Mouse (Mus musculus): ENCODE measurements around the gene Nrxn3. TPM values are rescaled to one million over a fixed set of nuclear protein-coding genes. Genes with fewer than 3 reads are reported as not detected.

Nrxn3 gene
- polyA plus RNA-seq, 1 experiment from 2014 or later, result 4.4 TPM

- Histone ChIP-seq H3K9me3 (no peaks in the 10 kb centered on the region), H3K36me3 (replicated peaks) (no peaks in the 10 kb centered on the region), H3K4me3 (no peak overlapping the region), H3K27me3 (replicated peaks; ENCODE audit: low read depth, poor library complexity, severe bottlenecking) (no peaks in the 10 kb centered on the region), H3K27ac (replicated peaks) (no peak overlapping the region), H3K4me1 (0 out of 2 replicates have a peak, but pooled peaks cover 4% of the 10 kb centered on the region)
- 72% methylated on average over 1 of the region's 1 CpGs for WGBS
- DNase-seq (ENCODE audit: low spot score), result no peak
Observed at GRCm38 (mm10) chr12:88897331-88897730, 174.7 kb downstream of the Nrxn3 start.

- DNase-seq (ENCODE audit: low spot score), result no peak
- WGBS, result 71% methylated on average over 7 of the region's 7 CpGs
- no peaks in the 10 kb centered on the region for H3K27me3 ChIP-seq (replicated peaks; ENCODE audit: low read depth, poor library complexity, severe bottlenecking)
- no peaks in the 10 kb centered on the region for H3K36me3 ChIP-seq (replicated peaks)
- H3K4me3 ChIP-seq, result no peak overlapping the region
- H3K27ac ChIP-seq (replicated peaks), result no peak overlapping the region
- H3K4me1 ChIP-seq, result 0 out of 2 replicates have a peak, but pooled peaks cover 4% of the 10 kb centered on the region
- H3K9me3 ChIP-seq, result no peaks in the 10 kb centered on the region
Observed at GRCm38 (mm10) chr12:88900014-88900727, 177.5 kb downstream of the Nrxn3 start.

GRCm38 (mm10) chr12:88900728-88901080 is 178.0 kb downstream of the Nrxn3 start:
- Histone ChIP-seq H3K27ac (replicated peaks) (no peak overlapping the region), H3K27me3 (replicated peaks; ENCODE audit: low read depth, poor library complexity, severe bottlenecking) (no peaks in the 10 kb centered on the region), H3K36me3 (replicated peaks) (no peaks in the 10 kb centered on the region), H3K4me3 (no peak overlapping the region), H3K9me3 (no peaks in the 10 kb centered on the region), H3K4me1 (0 out of 2 replicates have a peak, but pooled peaks cover 4% of the 10 kb centered on the region)
- WGBS, result 21% methylated on average over 1 of the region's 1 CpGs
- no peak for DNase-seq (ENCODE audit: low spot score)

GRCm38 (mm10) chr12:88910761-88911160 is 188.1 kb downstream of the Nrxn3 start:
- Histone ChIP-seq H3K27me3 (replicated peaks; ENCODE audit: low read depth, poor library complexity, severe bottlenecking) (no peaks in the 10 kb centered on the region), H3K27ac (replicated peaks) (no peak overlapping the region), H3K36me3 (replicated peaks) (no peaks in the 10 kb centered on the region), H3K9me3 (no peaks in the 10 kb centered on the region), H3K4me3 (no peak overlapping the region), H3K4me1 (peaks cover 5% of the 10 kb centered on the region; the same call in 1 of the 2 replicates)
- WGBS, result 26% methylated on average over 2 of the region's 2 CpGs
- DNase-seq (ENCODE audit: low spot score), result peak; percentile 24

- no peak overlapping the region for H3K4me3 ChIP-seq
- no peaks in the 10 kb centered on the region for H3K36me3 ChIP-seq (replicated peaks)
- 73% methylated on average over 2 of the region's 2 CpGs for WGBS
- H3K27me3 ChIP-seq (replicated peaks; ENCODE audit: low read depth, poor library complexity, severe bottlenecking), result no peaks in the 10 kb centered on the region
- H3K4me1 ChIP-seq, result no peaks in the 10 kb centered on the region
- no peak overlapping the region for H3K27ac ChIP-seq (replicated peaks)
- H3K9me3 ChIP-seq, result no peaks in the 10 kb centered on the region
- DNase-seq (ENCODE audit: low spot score), result no peak
Observed at GRCm38 (mm10) chr12:88916752-88917151, 194.1 kb downstream of the Nrxn3 start.

GRCm38 (mm10) chr12:88924896-88925295 is 202.2 kb downstream of the Nrxn3 start:
- no peak overlapping the region for H3K27ac ChIP-seq (replicated peaks)
- no peak overlapping the region for H3K4me3 ChIP-seq
- H3K36me3 ChIP-seq (replicated peaks), result no peaks in the 10 kb centered on the region
- H3K9me3 ChIP-seq, result no peaks in the 10 kb centered on the region
- DNase-seq (ENCODE audit: low spot score), result no peak
- no peaks in the 10 kb centered on the region for H3K27me3 ChIP-seq (replicated peaks; ENCODE audit: low read depth, poor library complexity, severe bottlenecking)
- 75% methylated on average over 3 of the region's 3 CpGs for WGBS
- no peaks in the 10 kb centered on the region for H3K4me1 ChIP-seq

GRCm38 (mm10) chr12:88926306-88926705 is 203.6 kb downstream of the Nrxn3 start:
- no peak overlapping the region for H3K4me3 ChIP-seq
- WGBS, result 91% methylated on average over 4 of the region's 4 CpGs

GRCm38 (mm10) chr12:88931713-88932112 is 209.0 kb downstream of the Nrxn3 start:
- H3K4me1 ChIP-seq, result no peaks in the 10 kb centered on the region
- no peak overlapping the region for H3K27ac ChIP-seq (replicated peaks)
- no peaks in the 10 kb centered on the region for H3K36me3 ChIP-seq (replicated peaks)
- WGBS, result 73% methylated on average over 4 of the region's 4 CpGs
- H3K9me3 ChIP-seq, result no peaks in the 10 kb centered on the region
- H3K4me3 ChIP-seq, result no peak overlapping the region
- DNase-seq (ENCODE audit: low spot score), result no peak
- no peaks in the 10 kb centered on the region for H3K27me3 ChIP-seq (replicated peaks; ENCODE audit: low read depth, poor library complexity, severe bottlenecking)

More at GRCm38 (mm10) chr12:88926306-88926705, 203.6 kb downstream of the Nrxn3 start:
- H3K27ac ChIP-seq (replicated peaks), result no peak overlapping the region
- no peak for DNase-seq (ENCODE audit: low spot score)
- no peaks in the 10 kb centered on the region for H3K9me3 ChIP-seq
- no peaks in the 10 kb centered on the region for H3K4me1 ChIP-seq
- H3K27me3 ChIP-seq (replicated peaks; ENCODE audit: low read depth, poor library complexity, severe bottlenecking), result no peaks in the 10 kb centered on the region
- no peaks in the 10 kb centered on the region for H3K36me3 ChIP-seq (replicated peaks)

GRCm38 (mm10) chr12:88939679-88940078 is 217.0 kb downstream of the Nrxn3 start:
- Histone ChIP-seq H3K27me3 (replicated peaks; ENCODE audit: low read depth, poor library complexity, severe bottlenecking) (no peaks in the 10 kb centered on the region), H3K4me3 (no peak overlapping the region), H3K9me3 (no peaks in the 10 kb centered on the region), H3K27ac (replicated peaks) (no peak overlapping the region), H3K4me1 (no peaks in the 10 kb centered on the region), H3K36me3 (replicated peaks) (no peaks in the 10 kb centered on the region)
- DNase-seq (ENCODE audit: low spot score), result no peak
- WGBS, result 87% methylated on average over 2 of the region's 2 CpGs

- DNase-seq (ENCODE audit: low spot score), result no peak
- Histone ChIP-seq H3K36me3 (replicated peaks) (no peaks in the 10 kb centered on the region), H3K27ac (replicated peaks) (no peak overlapping the region), H3K27me3 (replicated peaks; ENCODE audit: low read depth, poor library complexity, severe bottlenecking) (no peaks in the 10 kb centered on the region), H3K9me3 (no peaks in the 10 kb centered on the region), H3K4me3 (no peak overlapping the region), H3K4me1 (no peaks in the 10 kb centered on the region)
- 83% methylated on average over 3 of the region's 3 CpGs for WGBS
Observed at GRCm38 (mm10) chr12:88944967-88945366, 222.3 kb downstream of the Nrxn3 start.

GRCm38 (mm10) chr12:88949870-88950269 is 227.2 kb downstream of the Nrxn3 start:
- Histone ChIP-seq H3K27me3 (replicated peaks; ENCODE audit: low read depth, poor library complexity, severe bottlenecking) (no peaks in the 10 kb centered on the region), H3K4me3 (no peak overlapping the region), H3K27ac (replicated peaks) (no peak overlapping the region), H3K36me3 (replicated peaks) (no peaks in the 10 kb centered on the region), H3K4me1 (no peaks in the 10 kb centered on the region), H3K9me3 (no peaks in the 10 kb centered on the region)
- 86% methylated on average over 2 of the region's 2 CpGs for WGBS
- no peak for DNase-seq (ENCODE audit: low spot score)

- no peaks in the 10 kb centered on the region for H3K4me1 ChIP-seq
- no peaks in the 10 kb centered on the region for H3K36me3 ChIP-seq (replicated peaks)
- DNase-seq (ENCODE audit: low spot score), result no peak
- 71% methylated on average over 7 of the region's 7 CpGs for WGBS
- no peaks in the 10 kb centered on the region for H3K27me3 ChIP-seq (replicated peaks; ENCODE audit: low read depth, poor library complexity, severe bottlenecking)
- no peaks in the 10 kb centered on the region for H3K9me3 ChIP-seq
- H3K27ac ChIP-seq (replicated peaks), result no peak overlapping the region
- H3K4me3 ChIP-seq, result no peak overlapping the region
Observed at GRCm38 (mm10) chr12:88952937-88953600, 230.4 kb downstream of the Nrxn3 start.

- DNase-seq (ENCODE audit: low spot score), result no peak
- no peaks in the 10 kb centered on the region for H3K4me1 ChIP-seq
- no peak overlapping the region for H3K27ac ChIP-seq (replicated peaks)
- no peaks in the 10 kb centered on the region for H3K27me3 ChIP-seq (replicated peaks; ENCODE audit: low read depth, poor library complexity, severe bottlenecking)
- no peaks in the 10 kb centered on the region for H3K9me3 ChIP-seq
- H3K36me3 ChIP-seq (replicated peaks), result no peaks in the 10 kb centered on the region
- H3K4me3 ChIP-seq, result no peak overlapping the region
- 72% methylated on average over 4 of the region's 4 CpGs for WGBS
Observed at GRCm38 (mm10) chr12:88953801-88954200, 231.1 kb downstream of the Nrxn3 start.

Data from embryonic facial prominence, embryonic 10.5 days (tissue).